Mouse (Mus musculus): Measurements from ENCODE around the gene Npb. TPM values are rescaled to one million over a fixed set of nuclear protein-coding genes. Genes with fewer than 3 reads are reported as not detected.

Npb gene
- polyA plus RNA-seq, 1 experiment from 2014 or later = 22.2 TPM

- Histone ChIP-seq H3K9ac (replicated peaks) (peak overlapping the region; percentile 71), H3K4me3 (ENCODE audit: low read depth, low read length) (peak overlapping the region; percentile 93), H3K27ac (ENCODE audit: low read depth) (peak overlapping the region; percentile 95), H3K9me3 (ENCODE audit: low read length) (no peaks in the 10 kb centered on the region), H3K36me3 (replicated peaks; ENCODE audit: insufficient read depth, low read length) (peaks cover 40% of the 10 kb centered on the region), H3K4me1 (ENCODE audit: insufficient read depth) (peaks cover 32% of the 10 kb centered on the region), H3K27me3 (ENCODE audit: insufficient read depth, low read length) (no peaks in the 10 kb centered on the region), H3K4me2 (ENCODE audit: low read depth, low read length) (peak overlapping the region; percentile 82)
- ATAC-seq = no peak
- DNase-seq = no peak
- 41% methylated on average over 17 of the region's 17 CpGs for WGBS (ENCODE audit: insufficient replicate concordance)
- TF ChIP-seq EP300 (IDR thresholded peaks at IDR 0.05; ENCODE audit: low read depth) = no peak
- no peak for TF ChIP-seq CTCF (IDR thresholded peaks at IDR 0.05; ENCODE audit: low read depth)
These were observed 9.2 kb upstream of the Npb start for GRCm38 (mm10) chr11:120598990-120599549.

- peaks cover 32% of the 10 kb centered on the region for H3K4me1 ChIP-seq (ENCODE audit: insufficient read depth)
These were observed 7.6 kb upstream of the Npb start for GRCm38 (mm10) chr11:120600716-120601115.

GRCm38 (mm10) chr11:120603545-120603944 is 4.7 kb upstream of the Npb start:
- Histone ChIP-seq H3K4me1 (ENCODE audit: insufficient read depth) (peaks cover 17% of the 10 kb centered on the region), H3K4me3 (ENCODE audit: low read depth, low read length) (no peak overlapping the region), H3K9me3 (ENCODE audit: low read length) (no peaks in the 10 kb centered on the region), H3K4me2 (ENCODE audit: low read depth, low read length) (no peak overlapping the region), H3K9ac (replicated peaks) (no peak overlapping the region), H3K36me3 (replicated peaks; ENCODE audit: insufficient read depth, low read length) (peaks cover 32% of the 10 kb centered on the region), H3K27ac (ENCODE audit: low read depth) (no peak overlapping the region), H3K27me3 (ENCODE audit: insufficient read depth, low read length) (no peaks in the 10 kb centered on the region)
- 51% methylated on average over 2 of the region's 2 CpGs for WGBS (ENCODE audit: insufficient replicate concordance)
- DNase-seq (no peak), ATAC-seq (no peak)
- TF ChIP-seq CTCF (IDR thresholded peaks at IDR 0.05; ENCODE audit: low read depth) (no peak), EP300 (IDR thresholded peaks at IDR 0.05; ENCODE audit: low read depth) (no peak)

More at GRCm38 (mm10) chr11:120600716-120601115, 7.6 kb upstream of the Npb start:
- ATAC-seq = no peak
- no peak for DNase-seq
- Histone ChIP-seq H3K27me3 (ENCODE audit: insufficient read depth, low read length) (no peaks in the 10 kb centered on the region), H3K4me2 (ENCODE audit: low read depth, low read length) (no peak overlapping the region), H3K4me3 (ENCODE audit: low read depth, low read length) (no peak overlapping the region), H3K9me3 (ENCODE audit: low read length) (no peaks in the 10 kb centered on the region), H3K27ac (ENCODE audit: low read depth) (no peak overlapping the region), H3K9ac (replicated peaks) (no peak overlapping the region), H3K36me3 (replicated peaks; ENCODE audit: insufficient read depth, low read length) (peaks cover 37% of the 10 kb centered on the region)
- 76% methylated on average over 3 of the region's 3 CpGs for WGBS (ENCODE audit: insufficient replicate concordance)
- TF ChIP-seq EP300 (IDR thresholded peaks at IDR 0.05; ENCODE audit: low read depth) (no peak), CTCF (IDR thresholded peaks at IDR 0.05; ENCODE audit: low read depth) (no peak)

GRCm38 (mm10) chr11:120605667-120606066 is 2.6 kb upstream of the Npb start:
- no peak overlapping the region for H3K4me3 ChIP-seq (ENCODE audit: low read depth, low read length)
- WGBS (ENCODE audit: insufficient replicate concordance) = 83% methylated on average over 7 of the region's 7 CpGs
- no peak overlapping the region for H3K9ac ChIP-seq (replicated peaks)
- peaks cover 35% of the 10 kb centered on the region for H3K36me3 ChIP-seq (replicated peaks; ENCODE audit: insufficient read depth, low read length)
- no peak overlapping the region for H3K27ac ChIP-seq (ENCODE audit: low read depth)
- ATAC-seq (no peak), DNase-seq (no peak)
- H3K27me3 ChIP-seq (ENCODE audit: insufficient read depth, low read length) = no peaks in the 10 kb centered on the region
- H3K4me1 ChIP-seq (ENCODE audit: insufficient read depth) = peaks cover 10% of the 10 kb centered on the region
- H3K4me2 ChIP-seq (ENCODE audit: low read depth, low read length) = no peak overlapping the region
- no peaks in the 10 kb centered on the region for H3K9me3 ChIP-seq (ENCODE audit: low read length)
- no peak for TF ChIP-seq CTCF (IDR thresholded peaks at IDR 0.05; ENCODE audit: low read depth)
- TF ChIP-seq EP300 (IDR thresholded peaks at IDR 0.05; ENCODE audit: low read depth) = no peak

- H3K9ac ChIP-seq (replicated peaks) = no peak overlapping the region
- no peaks in the 10 kb centered on the region for H3K27me3 ChIP-seq (ENCODE audit: insufficient read depth, low read length)
- H3K9me3 ChIP-seq (ENCODE audit: low read length) = no peaks in the 10 kb centered on the region
- WGBS (ENCODE audit: insufficient replicate concordance) = 82% methylated on average over 4 of the region's 4 CpGs
- ATAC-seq (no peak), DNase-seq (no peak)
- H3K4me2 ChIP-seq (ENCODE audit: low read depth, low read length) = no peak overlapping the region
- TF ChIP-seq CTCF (IDR thresholded peaks at IDR 0.05; ENCODE audit: low read depth) = no peak
- no peak for TF ChIP-seq EP300 (IDR thresholded peaks at IDR 0.05; ENCODE audit: low read depth)
- peaks cover 40% of the 10 kb centered on the region for H3K36me3 ChIP-seq (replicated peaks; ENCODE audit: insufficient read depth, low read length)
- no peak overlapping the region for H3K27ac ChIP-seq (ENCODE audit: low read depth)
- no peak overlapping the region for H3K4me3 ChIP-seq (ENCODE audit: low read depth, low read length)
- H3K4me1 ChIP-seq (ENCODE audit: insufficient read depth) = peaks cover 10% of the 10 kb centered on the region
These were observed 1.5 kb upstream of the Npb start for GRCm38 (mm10) chr11:120606764-120607163.

GRCm38 (mm10) chr11:120609250-120609649 is 973 bp downstream of the Npb start:
- H3K9me3 ChIP-seq (ENCODE audit: low read length) = no peaks in the 10 kb centered on the region
- peak overlapping the region; percentile 49; the same call in 1 of the 2 replicates for H3K9ac ChIP-seq (replicated peaks)
- no peak overlapping the region for H3K4me3 ChIP-seq (ENCODE audit: low read depth, low read length)
- H3K36me3 ChIP-seq (replicated peaks; ENCODE audit: insufficient read depth, low read length) = peaks cover 46% of the 10 kb centered on the region
- WGBS (ENCODE audit: insufficient replicate concordance) = 39% methylated on average over 7 of the region's 8 CpGs
- peak overlapping the region; percentile 64 for H3K4me2 ChIP-seq (ENCODE audit: low read depth, low read length)
- DNase-seq (no peak), ATAC-seq (peak; percentile 48)
- TF ChIP-seq CTCF (IDR thresholded peaks at IDR 0.05; ENCODE audit: low read depth) (no peak), EP300 (IDR thresholded peaks at IDR 0.05; ENCODE audit: low read depth) (no peak)
- H3K27ac ChIP-seq (ENCODE audit: low read depth) = peak overlapping the region; percentile 44; the same call in 1 of the 2 replicates
- peaks cover 10% of the 10 kb centered on the region for H3K4me1 ChIP-seq (ENCODE audit: insufficient read depth)
- no peaks in the 10 kb centered on the region for H3K27me3 ChIP-seq (ENCODE audit: insufficient read depth, low read length)

Measured in liver, postnatal 0 days (tissue).